Mouse (Mus musculus): Measurements from ENCODE around the gene Tmem212. TPM values are rescaled to one million over a fixed set of nuclear protein-coding genes. Genes with fewer than 3 reads are reported as not detected.

The Tmem212 gene
- polyA plus RNA-seq, 1 experiment from 2014 or later: not detected

DNA sequence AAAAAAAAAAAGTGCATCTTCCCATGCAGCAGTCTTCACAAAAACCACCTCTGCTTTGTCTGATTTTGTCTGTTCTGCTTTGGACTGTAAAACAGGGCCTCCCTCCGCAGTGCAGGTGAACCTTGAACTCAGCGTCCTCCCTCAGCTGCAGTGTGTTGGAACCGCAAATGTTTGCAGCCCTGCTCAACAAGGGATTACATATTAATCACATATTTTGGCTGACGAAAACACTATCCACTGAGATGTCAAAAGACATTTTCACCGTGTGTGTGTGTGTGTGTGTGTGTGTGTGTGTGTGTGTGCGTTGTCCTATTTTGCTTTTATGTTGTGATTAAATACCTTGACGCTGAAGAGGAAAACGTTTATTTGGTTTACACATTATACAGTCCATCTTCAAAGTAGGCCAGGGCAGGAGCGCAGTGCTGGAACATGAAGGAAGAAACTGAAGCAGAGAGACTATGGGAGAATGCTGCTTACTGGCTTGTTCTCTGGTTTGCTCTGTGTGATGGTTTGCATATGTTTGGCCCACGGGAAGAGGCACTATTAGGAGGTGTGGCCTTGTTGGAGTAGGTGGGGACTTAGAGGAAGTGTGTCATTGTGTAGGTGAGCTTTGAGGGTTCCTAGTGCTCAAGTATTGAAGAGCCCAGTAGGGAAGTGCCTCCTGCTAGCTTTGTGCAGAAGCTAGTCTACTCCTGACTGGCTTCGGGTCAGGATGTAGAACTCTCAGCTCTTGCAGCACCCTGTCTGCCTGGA, 25.3 kb upstream of the Tmem212 start:
- no peak overlapping the region for H3K4me2 ChIP-seq (replicated peaks; ENCODE audit: low read depth)
- no peak for TF ChIP-seq EP300 (optimal IDR thresholded peaks at IDR 0.05)
- no peak for TF ChIP-seq CTCF (IDR thresholded peaks at IDR 0.05; ENCODE audit: low read depth)
- ATAC-seq (ENCODE audit: low FRiP score, low TSS enrichment): no peak
- DNase-seq (ENCODE audit: low spot score): no peak
- H3K36me3 ChIP-seq (ENCODE audit: control insufficient read depth, insufficient read depth, low read length): no peaks in the 10 kb centered on the region
- no peaks in the 10 kb centered on the region for H3K4me1 ChIP-seq (replicated peaks; ENCODE audit: control insufficient read depth, insufficient read depth)
- H3K9ac ChIP-seq (ENCODE audit: low read length): no peak overlapping the region
- H3K9me3 ChIP-seq (ENCODE audit: control insufficient read depth, low read length): no peaks in the 10 kb centered on the region
- no peak overlapping the region for H3K4me3 ChIP-seq (ENCODE audit: low read depth, low read length)
- 78% methylated on average over 11 of the region's 11 CpGs for WGBS
- no peak overlapping the region for H3K27ac ChIP-seq (replicated peaks)
- H3K27me3 ChIP-seq (ENCODE audit: control insufficient read depth, insufficient read depth, low read length): no peaks in the 10 kb centered on the region

- no peak overlapping the region for H3K9ac ChIP-seq (ENCODE audit: low read length)
- H3K36me3 ChIP-seq (ENCODE audit: control insufficient read depth, insufficient read depth, low read length): no peaks in the 10 kb centered on the region
- H3K4me3 ChIP-seq (ENCODE audit: low read depth, low read length): no peak overlapping the region
- H3K27ac ChIP-seq (replicated peaks): no peak overlapping the region
- no peaks in the 10 kb centered on the region for H3K4me1 ChIP-seq (replicated peaks; ENCODE audit: control insufficient read depth, insufficient read depth)
- TF ChIP-seq CTCF (IDR thresholded peaks at IDR 0.05; ENCODE audit: low read depth): no peak
- TF ChIP-seq EP300 (optimal IDR thresholded peaks at IDR 0.05): no peak
- H3K9me3 ChIP-seq (ENCODE audit: control insufficient read depth, low read length): no peaks in the 10 kb centered on the region
- no peak overlapping the region for H3K4me2 ChIP-seq (replicated peaks; ENCODE audit: low read depth)
- WGBS: 77% methylated on average over 14 of the region's 14 CpGs
- DNase-seq (ENCODE audit: low spot score): no peak
- H3K27me3 ChIP-seq (ENCODE audit: control insufficient read depth, insufficient read depth, low read length): no peaks in the 10 kb centered on the region
- no peak for ATAC-seq (ENCODE audit: low FRiP score, low TSS enrichment)
Observed at GRCm38 (mm10) chr3:27918656-27919436, 22.7 kb upstream of the Tmem212 start.

GRCm38 (mm10) chr3:27909016-27909415, 12.8 kb upstream of the Tmem212 start:
- Histone ChIP-seq H3K36me3 (ENCODE audit: control insufficient read depth, insufficient read depth, low read length) (no peaks in the 10 kb centered on the region), H3K4me1 (replicated peaks; ENCODE audit: control insufficient read depth, insufficient read depth) (peaks cover 6% of the 10 kb centered on the region; the same call in 1 of the 2 replicates), H3K27me3 (ENCODE audit: control insufficient read depth, insufficient read depth, low read length) (no peaks in the 10 kb centered on the region), H3K27ac (replicated peaks) (no peak overlapping the region), H3K4me2 (replicated peaks; ENCODE audit: low read depth) (no peak overlapping the region), H3K9ac (ENCODE audit: low read length) (no peak overlapping the region), H3K4me3 (ENCODE audit: low read depth, low read length) (no peak overlapping the region), H3K9me3 (ENCODE audit: control insufficient read depth, low read length) (0 out of 2 replicates have a peak, but pooled peaks cover 5% of the 10 kb centered on the region)
- DNase-seq (ENCODE audit: low spot score) (no peak), ATAC-seq (ENCODE audit: low FRiP score, low TSS enrichment) (no peak)
- no peak for TF ChIP-seq CTCF (IDR thresholded peaks at IDR 0.05; ENCODE audit: low read depth)
- TF ChIP-seq EP300 (optimal IDR thresholded peaks at IDR 0.05): no peak
- 72% methylated on average over 3 of the region's 3 CpGs for WGBS

DNA sequence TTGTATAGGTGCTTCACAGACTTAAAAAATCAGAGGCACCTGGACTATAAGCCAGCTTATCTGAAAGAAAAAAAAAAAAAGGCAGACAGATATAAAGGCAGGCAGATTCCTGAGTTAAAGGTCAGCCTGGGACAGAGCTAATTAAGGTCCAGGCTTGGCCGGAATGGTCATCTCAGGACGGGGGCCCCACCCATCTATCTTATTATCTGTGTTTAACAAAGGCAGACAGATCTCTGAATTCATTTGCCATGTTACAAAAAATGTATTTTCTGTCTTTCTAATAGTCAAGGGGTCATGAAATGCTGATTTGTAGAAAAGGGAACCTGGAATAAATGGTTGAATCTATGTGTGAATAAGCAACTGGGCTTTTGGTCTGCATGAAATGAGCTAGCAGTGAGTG, 12.1 kb upstream of the Tmem212 start:
- Histone ChIP-seq H3K27me3 (ENCODE audit: control insufficient read depth, insufficient read depth, low read length) (no peaks in the 10 kb centered on the region), H3K27ac (replicated peaks) (no peak overlapping the region), H3K4me2 (replicated peaks; ENCODE audit: low read depth) (no peak overlapping the region), H3K4me1 (replicated peaks; ENCODE audit: control insufficient read depth, insufficient read depth) (peaks cover 6% of the 10 kb centered on the region; the same call in 1 of the 2 replicates), H3K4me3 (ENCODE audit: low read depth, low read length) (no peak overlapping the region), H3K9me3 (ENCODE audit: control insufficient read depth, low read length) (0 out of 2 replicates have a peak, but pooled peaks cover 5% of the 10 kb centered on the region), H3K9ac (ENCODE audit: low read length) (no peak overlapping the region), H3K36me3 (ENCODE audit: control insufficient read depth, insufficient read depth, low read length) (no peaks in the 10 kb centered on the region)
- WGBS: 56% methylated on average over 2 of the region's 2 CpGs
- no peak for TF ChIP-seq EP300 (optimal IDR thresholded peaks at IDR 0.05)
- no peak for TF ChIP-seq CTCF (IDR thresholded peaks at IDR 0.05; ENCODE audit: low read depth)
- ATAC-seq (ENCODE audit: low FRiP score, low TSS enrichment) (no peak), DNase-seq (ENCODE audit: low spot score) (no peak)

GRCm38 (mm10) chr3:27907301-27907700, 11.1 kb upstream of the Tmem212 start:
- 54% methylated on average over 2 of the region's 2 CpGs for WGBS
- no peaks in the 10 kb centered on the region for H3K36me3 ChIP-seq (ENCODE audit: control insufficient read depth, insufficient read depth, low read length)

More at GRCm38 (mm10) chr3:27907301-27907700, 11.1 kb upstream of the Tmem212 start:
- 0 out of 2 replicates have a peak, but pooled peaks cover 5% of the 10 kb centered on the region for H3K9me3 ChIP-seq (ENCODE audit: control insufficient read depth, low read length)
- no peak for TF ChIP-seq EP300 (optimal IDR thresholded peaks at IDR 0.05)
- TF ChIP-seq CTCF (IDR thresholded peaks at IDR 0.05; ENCODE audit: low read depth): no peak
- ATAC-seq (ENCODE audit: low FRiP score, low TSS enrichment): no peak
- H3K4me2 ChIP-seq (replicated peaks; ENCODE audit: low read depth): no peak overlapping the region
- H3K27me3 ChIP-seq (ENCODE audit: control insufficient read depth, insufficient read depth, low read length): no peaks in the 10 kb centered on the region
- no peak overlapping the region for H3K4me3 ChIP-seq (ENCODE audit: low read depth, low read length)
- H3K27ac ChIP-seq (replicated peaks): no peak overlapping the region
- H3K4me1 ChIP-seq (replicated peaks; ENCODE audit: control insufficient read depth, insufficient read depth): peaks cover 6% of the 10 kb centered on the region; the same call in 1 of the 2 replicates
- DNase-seq (ENCODE audit: low spot score): no peak
- no peak overlapping the region for H3K9ac ChIP-seq (ENCODE audit: low read length)
